Mouse (Mus musculus) embryonic facial prominence, embryonic 14.5 days (tissue): ENCODE results near the gene Tnrc18. TPM values are rescaled to one million over a fixed set of nuclear protein-coding genes. Genes with fewer than 3 reads are reported as not detected.
"Not testable (repeated sequence)": the region's sequence is repeated elsewhere in the genome, so short reads cannot be mapped to it uniquely, and the experiment has no call there.

ENCODE experiments used
- ATAC-seq: fragments of 200-750 bp; cut with Nextera tagmentation; 2 replicates; pipeline ENCODE4 v1.8.0; 2017; ENCODE audit warnings: low read depth, moderate number of reproducible peaks, moderate TSS enrichment
- DNase-seq: peaks from one replicate; pipeline ENCODE4 v3.0.0-alpha.2; 2015; ENCODE audit warnings: low spot score
- H3K27ac ChIP-seq: fragments of 300-500 bp; sonication (generic); replicated peaks from 2 replicates; pipeline ENCODE4 v1.5.1; 2014; ENCODE audit warnings: low read depth, mild to moderate bottlenecking, low read length, moderate library complexity
- H3K27me3 ChIP-seq: fragments of 300-500 bp; sonication (generic); replicated peaks from 2 replicates; pipeline ENCODE4 v1.6.1; 2014; ENCODE audit warnings: low read length; ENCODE audit not compliant: control insufficient read depth, insufficient read depth
- H3K36me3 ChIP-seq: fragments of 300-500 bp; sonication (generic); 2 replicates; pipeline ENCODE4 v1.6.1; 2014; ENCODE audit warnings: low read length, mixed read lengths; ENCODE audit not compliant: control insufficient read depth, insufficient read depth
- H3K4me1 ChIP-seq: fragments of 300-500 bp; sonication (generic); 2 replicates; pipeline ENCODE4 v1.6.1; 2014; ENCODE audit warnings: antibody characterized with exemption, low read length; ENCODE audit not compliant: control insufficient read depth, insufficient read depth
- H3K4me2 ChIP-seq: fragments of 300-500 bp; sonication (generic); 2 replicates; pipeline ENCODE4 v1.6.1; 2014; ENCODE audit warnings: low read depth, mild to moderate bottlenecking, low read length, moderate library complexity, mixed read lengths
- H3K4me3 ChIP-seq: fragments of 300-500 bp; sonication (generic); 2 replicates; pipeline ENCODE4 v1.5.1; 2014; ENCODE audit warnings: low read depth, mild to moderate bottlenecking, low read length
- H3K9ac ChIP-seq: fragments of 300-500 bp; sonication (generic); 2 replicates; pipeline ENCODE4 v1.6.1; 2014; ENCODE audit warnings: low read depth, mild to moderate bottlenecking, low read length, moderate library complexity, mixed read lengths
- H3K9me3 ChIP-seq: fragments of 300-500 bp; sonication (generic); 2 replicates; pipeline ENCODE4 v1.6.1; 2016; ENCODE audit warnings: low read length; ENCODE audit not compliant: control insufficient read depth
- WGBS: fragments of 180-500 bp; shearing (Covaris S2); extraction: QIAGEN DNeasy Blood & Tissue Kit; methylation state at CpG from one replicate; pipeline ENCODE4 v1.1.7; 2014; 5-methylcytosine and 5-hydroxymethylcytosine counted together
- polyA plus RNA-seq: library from polyadenylated mRNA; unstranded; fragments of >200 nt; fragmentation: Nextera tagmentation; extraction: Ambion mirVana; gene quantifications from 2 replicates; pipeline ENCODE4 v1.2.1, GENCODE M21; 2014

The Tnrc18 gene
- polyA plus RNA-seq, 1 experiment from 2014 or later: 32.9 TPM

DNA sequence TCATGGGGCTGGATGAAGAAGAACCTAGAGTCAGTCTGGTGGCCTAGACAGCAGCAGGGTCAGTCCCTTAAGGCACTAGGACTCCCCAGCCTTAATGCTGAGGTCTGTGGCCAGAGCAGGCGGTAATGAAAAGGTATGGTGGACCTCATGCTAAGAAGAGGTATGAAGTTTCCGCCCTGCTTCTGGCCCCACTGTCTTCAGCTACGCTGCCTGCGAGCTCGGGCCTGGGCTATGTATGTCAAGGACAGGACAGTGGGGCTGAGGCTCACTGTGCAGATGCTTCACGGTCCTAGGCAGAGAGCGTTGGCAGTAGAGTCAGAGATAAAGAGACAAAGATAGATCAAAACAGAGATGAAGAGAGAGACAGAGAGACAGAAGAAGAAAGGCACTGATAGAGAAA, 31.4 kb upstream of the Tnrc18 start:
- H3K4me1 ChIP-seq: no peaks in the 10 kb centered on the region
- H3K9ac ChIP-seq: no peak overlapping the region
- H3K4me3 ChIP-seq: no peak overlapping the region
- H3K9me3 ChIP-seq: no peaks in the 10 kb centered on the region
- no peak overlapping the region for H3K27ac ChIP-seq
- H3K27me3 ChIP-seq: no peaks in the 10 kb centered on the region
- no peak for ATAC-seq
- H3K4me2 ChIP-seq: no peak overlapping the region
- 96% methylated on average over 7 of the region's 7 CpGs for WGBS
- no peaks in the 10 kb centered on the region for H3K36me3 ChIP-seq
- no peak for DNase-seq

DNA sequence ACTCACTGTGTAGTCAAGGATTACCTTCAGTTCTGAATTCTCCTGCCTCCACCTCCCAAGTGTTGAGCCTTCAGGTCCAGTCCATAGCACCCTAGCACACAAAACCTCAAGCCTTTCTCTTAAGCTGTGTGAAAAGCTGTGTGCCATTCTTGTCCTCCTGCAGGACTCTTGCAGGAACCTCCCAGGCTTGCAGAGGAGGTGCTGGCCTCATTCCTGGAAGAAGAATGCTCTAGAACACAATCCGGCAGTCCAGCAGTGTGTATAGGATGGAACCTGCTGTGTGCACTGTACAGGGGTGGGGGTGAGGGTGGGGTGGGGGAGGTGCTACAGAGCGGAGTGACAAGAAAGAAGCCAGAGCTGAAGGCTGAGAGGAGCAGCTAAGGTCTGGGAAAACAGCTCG, 30.7 kb upstream of the Tnrc18 start:
- H3K4me3 ChIP-seq: no peak overlapping the region
- DNase-seq (no peak), ATAC-seq (no peak)
- H3K27me3 ChIP-seq: no peaks in the 10 kb centered on the region
- no peaks in the 10 kb centered on the region for H3K4me1 ChIP-seq
- no peak overlapping the region for H3K27ac ChIP-seq
- H3K9ac ChIP-seq: no peak overlapping the region
- H3K4me2 ChIP-seq: no peak overlapping the region
- no peaks in the 10 kb centered on the region for H3K36me3 ChIP-seq
- no peaks in the 10 kb centered on the region for H3K9me3 ChIP-seq
- 57% methylated on average over 3 of the region's 3 CpGs for WGBS

- Histone ChIP-seq H3K27ac (no peak overlapping the region), H3K36me3 (no peaks in the 10 kb centered on the region), H3K9me3 (no peaks in the 10 kb centered on the region), H3K4me2 (no peak overlapping the region), H3K9ac (no peak overlapping the region), H3K27me3 (no peaks in the 10 kb centered on the region), H3K4me1 (no peaks in the 10 kb centered on the region), H3K4me3 (no peak overlapping the region)
- WGBS: 59% methylated on average over 8 of the region's 8 CpGs
- no peak for ATAC-seq
- DNase-seq: no peak
Measured at GRCm38 (mm10) chr5:142844467-142844866, 27.0 kb upstream of the Tnrc18 start.

- WGBS: 19% methylated on average over 7 of the region's 7 CpGs
- no peaks in the 10 kb centered on the region for H3K27me3 ChIP-seq
- H3K4me2 ChIP-seq: no peak overlapping the region
- no peaks in the 10 kb centered on the region for H3K36me3 ChIP-seq
- no peaks in the 10 kb centered on the region for H3K9me3 ChIP-seq
- H3K4me1 ChIP-seq: no peaks in the 10 kb centered on the region
- H3K4me3 ChIP-seq: no peak overlapping the region
- DNase-seq (peak; percentile 20), ATAC-seq (peak; percentile 61)
- no peak overlapping the region for H3K9ac ChIP-seq
- no peak overlapping the region for H3K27ac ChIP-seq
Measured at GRCm38 (mm10) chr5:142842137-142842642, 24.7 kb upstream of the Tnrc18 start.

- H3K9me3 ChIP-seq: no peaks in the 10 kb centered on the region
- H3K4me2 ChIP-seq: no peak overlapping the region
- no peaks in the 10 kb centered on the region for H3K36me3 ChIP-seq
- H3K4me1 ChIP-seq: no peaks in the 10 kb centered on the region
- DNase-seq (peak; percentile 59), ATAC-seq (no peak)
- no peak overlapping the region for H3K4me3 ChIP-seq
- no peak overlapping the region for H3K9ac ChIP-seq
- H3K27ac ChIP-seq: no peak overlapping the region
- 64% methylated on average over 8 of the region's 8 CpGs for WGBS
- no peaks in the 10 kb centered on the region for H3K27me3 ChIP-seq
Measured at GRCm38 (mm10) chr5:142841372-142842136, 24.1 kb upstream of the Tnrc18 start.

GRCm38 (mm10) chr5:142837427-142837826, 20.0 kb upstream of the Tnrc18 start:
- 96% methylated on average over 2 of the region's 2 CpGs for whole genome bisulfite sequencing
- not testable (repeated sequence) for H3K4me1 ChIP-seq, H3K9me3 ChIP-seq, ATAC-seq, H3K27ac ChIP-seq, DNase-seq, H3K9ac ChIP-seq, H3K4me3 ChIP-seq, H3K4me2 ChIP-seq, H3K36me3 ChIP-seq, H3K27me3 ChIP-seq

DNA sequence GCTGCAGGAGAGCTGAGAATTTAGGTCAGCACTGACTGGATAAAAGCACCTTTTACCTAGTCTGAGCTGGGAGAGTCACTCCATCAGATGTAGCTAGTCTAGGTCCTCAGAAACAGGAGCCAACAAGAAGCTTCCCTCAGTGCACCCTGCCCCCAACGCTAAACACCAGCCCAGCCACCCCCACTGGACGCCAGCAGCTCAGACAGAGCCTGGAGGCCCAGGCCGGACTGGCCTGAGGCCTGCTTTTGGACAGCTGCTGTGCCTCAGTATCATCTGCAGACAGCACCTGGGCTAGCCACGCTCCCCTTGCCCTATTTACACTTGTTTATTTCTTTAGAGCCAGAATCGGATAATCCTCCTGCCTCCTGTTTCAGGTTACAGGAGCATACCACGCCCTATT, 19.4 kb upstream of the Tnrc18 start:
- WGBS: 42% methylated on average over 6 of the region's 6 CpGs
- H3K4me2 ChIP-seq: no peak overlapping the region
- ATAC-seq (no peak; the same call in 1 of the 2 replicates), DNase-seq (no peak)
- H3K9ac ChIP-seq: no peak overlapping the region
- no peaks in the 10 kb centered on the region for H3K36me3 ChIP-seq
- H3K9me3 ChIP-seq: 0 out of 2 replicates have a peak, but pooled peaks cover 7% of the 10 kb centered on the region
- no peak overlapping the region for H3K27ac ChIP-seq
- H3K4me1 ChIP-seq: no peaks in the 10 kb centered on the region
- H3K4me3 ChIP-seq: no peak overlapping the region
- no peaks in the 10 kb centered on the region for H3K27me3 ChIP-seq

DNA sequence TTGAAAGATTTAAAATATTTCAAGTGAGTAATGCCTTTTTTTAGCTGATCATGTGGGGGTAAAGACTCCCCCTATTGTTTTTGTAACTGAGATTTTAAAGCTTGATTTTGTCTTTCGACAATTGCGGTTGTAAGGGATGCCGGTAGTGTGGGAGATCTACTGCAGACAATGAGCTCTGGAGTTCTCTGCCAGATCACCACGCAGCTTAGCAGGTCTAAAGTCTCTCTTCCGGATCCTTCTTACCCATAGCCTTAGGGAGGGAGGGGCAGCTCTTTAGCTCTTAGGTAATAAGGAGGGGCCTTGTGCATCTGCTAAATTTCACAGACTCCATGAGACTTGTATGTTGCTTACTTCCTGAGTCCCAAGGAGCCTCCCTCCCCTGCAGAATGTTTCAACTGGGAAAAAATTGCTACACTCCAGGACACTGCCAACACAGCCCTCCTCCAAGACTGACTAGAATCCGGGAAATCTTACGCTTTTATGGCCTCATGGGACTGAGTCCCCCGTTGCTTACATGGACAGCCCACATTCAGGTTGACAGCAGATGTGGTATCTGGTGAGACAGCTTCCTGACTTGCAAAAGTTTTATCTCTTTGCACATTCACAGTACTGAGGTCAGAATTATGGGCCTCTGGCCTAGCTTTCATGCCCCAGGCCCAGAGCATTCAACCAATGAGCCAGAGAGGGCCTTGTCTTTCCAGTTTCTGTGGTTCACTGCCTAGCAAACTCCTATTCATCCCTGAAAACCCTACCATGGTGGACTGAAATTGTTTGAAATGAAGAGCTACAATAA, 16.4 kb upstream of the Tnrc18 start:
- peak; percentile 59 for DNase-seq
- peak; percentile 51; the same call in 1 of the 2 replicates for ATAC-seq
- 67% methylated on average over 8 of the region's 8 CpGs for WGBS

More for the DNA sequence above, 16.4 kb upstream of the Tnrc18 start:
- Histone ChIP-seq H3K27ac (no peak overlapping the region), H3K36me3 (no peaks in the 10 kb centered on the region), H3K27me3 (no peaks in the 10 kb centered on the region), H3K9ac (no peak overlapping the region), H3K4me1 (no peaks in the 10 kb centered on the region), H3K4me3 (no peak overlapping the region), H3K4me2 (no peak overlapping the region), H3K9me3 (0 out of 2 replicates have a peak, but pooled peaks cover 14% of the 10 kb centered on the region)
